Mouse (Mus musculus): ENCODE measurements around the gene Zfp597. TPM values are rescaled to one million over a fixed set of nuclear protein-coding genes. Genes with fewer than 3 reads are reported as not detected.

Gene Zfp597
- polyA plus RNA-seq (2012; ENCODE audit: low replicate concordance): 6.7 and 8.3 TPM in 2 replicates

DNA sequence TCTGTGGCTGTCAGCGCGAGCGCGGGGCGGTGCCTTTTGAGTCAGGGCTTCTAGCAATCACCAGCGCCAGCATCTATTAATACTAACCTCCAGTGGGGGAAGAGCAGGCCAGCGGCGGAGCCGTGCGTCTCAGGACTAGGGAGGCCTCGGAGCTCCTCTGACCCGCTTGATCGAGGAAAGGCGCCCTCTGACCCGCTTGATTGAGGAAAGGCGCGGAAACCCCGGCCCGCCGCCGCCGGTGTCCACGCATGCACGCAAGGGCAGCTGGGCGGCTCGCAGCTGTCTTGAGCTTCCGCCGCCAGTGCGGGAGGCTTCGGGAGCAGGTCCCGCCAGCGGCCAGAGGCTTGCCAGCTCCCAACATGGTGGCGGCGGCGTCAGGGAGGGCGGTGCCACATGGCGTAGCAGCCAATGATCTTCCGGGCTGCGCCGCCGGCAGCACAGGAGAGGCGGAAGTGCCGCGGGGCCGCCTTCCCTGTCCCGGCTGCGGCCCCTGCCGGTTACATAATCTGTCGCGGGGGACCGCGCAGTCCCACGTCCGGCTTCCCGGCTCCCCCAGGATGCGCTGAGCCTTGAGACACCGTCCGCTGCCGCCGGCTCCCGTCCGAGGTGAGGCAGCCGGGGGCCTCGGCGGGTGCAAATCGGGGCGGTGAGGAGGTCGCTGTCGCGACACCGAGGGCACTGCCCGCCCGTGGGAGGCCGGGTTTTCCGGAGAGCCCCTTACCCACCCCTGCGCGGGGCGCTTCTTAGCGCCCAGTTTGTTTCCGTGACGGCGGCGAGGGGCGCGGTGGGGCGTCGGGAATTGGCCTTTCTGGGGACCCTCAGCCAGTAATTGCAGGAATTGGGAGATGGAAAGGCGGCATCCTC, at the start of gene Zfp597, which contains the start of gene Gm20695:
Gene Zfp597 (minus strand): TSS at position 361 of the 864 bp plus-strand sequence.
Gene Gm20695 (plus strand): TSS at position 448 of the 864 bp plus-strand sequence.

DNA sequence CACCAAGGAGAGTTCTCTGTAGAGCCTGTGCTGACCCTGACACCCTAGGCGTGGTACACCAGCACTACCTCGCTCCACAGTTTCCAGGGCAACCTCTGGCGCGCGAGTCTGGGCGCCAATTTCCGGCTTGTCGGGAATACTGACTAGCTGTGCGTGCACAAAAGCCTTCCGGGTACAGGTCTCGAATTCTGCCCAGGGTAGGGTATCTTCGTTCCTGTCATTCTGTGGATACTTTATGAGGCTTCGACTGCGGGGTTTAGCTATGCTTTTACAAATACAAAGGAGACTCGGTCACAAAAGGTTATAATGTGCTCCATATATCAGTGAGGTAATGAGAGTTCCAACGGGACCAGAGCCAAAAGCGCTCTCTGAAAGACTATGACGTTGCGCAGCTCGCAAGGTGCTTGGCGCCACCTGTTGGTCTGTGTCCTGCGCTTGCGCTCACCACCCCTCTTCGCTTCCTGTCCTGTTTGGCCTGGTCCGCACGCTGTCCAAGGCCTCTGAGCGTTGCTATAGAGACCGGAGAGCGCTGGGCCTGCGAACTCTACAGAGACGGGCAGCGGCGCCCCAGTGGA, 24.3 kb upstream of the Zfp597 start, which contains the start of the genes 1700037C18Rik and Cluap1:
Gene 1700037C18Rik (minus strand): TSS at position 153 of the 575 bp plus-strand sequence.
Gene Cluap1 (plus strand): TSS at position 265 of the 575 bp plus-strand sequence.

DNA sequence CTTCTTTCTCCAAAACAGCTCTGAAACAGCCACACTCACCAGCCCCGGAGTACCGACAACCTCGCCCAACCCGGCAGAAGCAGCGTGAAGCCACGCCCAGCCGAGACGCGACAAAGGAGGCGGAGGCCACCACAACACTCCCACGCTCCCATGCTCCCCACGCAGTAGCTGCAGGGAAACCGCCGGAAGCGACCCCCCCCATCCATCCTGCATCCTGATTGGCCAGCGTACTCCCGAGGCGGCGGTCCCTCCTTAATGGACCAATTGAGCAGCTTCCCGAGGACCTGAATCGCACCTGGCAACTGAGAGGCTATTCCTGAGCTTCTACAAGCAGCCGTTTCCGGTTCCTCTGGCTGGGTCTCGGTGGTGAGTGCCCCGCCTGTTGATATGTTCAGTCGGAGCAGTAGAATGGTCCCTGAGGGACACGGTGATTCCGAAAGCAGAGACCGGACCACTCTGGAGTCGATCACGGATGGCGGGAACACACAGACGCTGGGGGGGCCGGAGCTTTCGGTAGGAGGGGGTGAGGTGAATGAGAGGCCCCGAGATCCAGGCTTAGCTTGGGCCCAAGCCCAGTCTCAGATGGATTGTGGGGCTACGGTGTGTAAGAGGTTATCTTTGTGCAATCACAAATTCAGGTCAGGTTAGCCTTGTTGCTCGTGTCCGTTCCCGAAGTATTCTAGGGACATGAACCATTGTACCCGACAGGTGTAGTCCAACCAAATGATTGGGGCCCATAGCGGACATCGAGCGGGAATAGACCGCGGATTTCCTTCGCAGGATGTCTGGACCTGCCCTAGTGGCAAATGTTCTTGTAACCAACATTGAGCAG, 11.9 kb downstream of the Zfp597 start, which contains the start of gene Naa60:
Gene Naa60 (plus strand): TSS at position 160 of the 832 bp plus-strand sequence.

DNA sequence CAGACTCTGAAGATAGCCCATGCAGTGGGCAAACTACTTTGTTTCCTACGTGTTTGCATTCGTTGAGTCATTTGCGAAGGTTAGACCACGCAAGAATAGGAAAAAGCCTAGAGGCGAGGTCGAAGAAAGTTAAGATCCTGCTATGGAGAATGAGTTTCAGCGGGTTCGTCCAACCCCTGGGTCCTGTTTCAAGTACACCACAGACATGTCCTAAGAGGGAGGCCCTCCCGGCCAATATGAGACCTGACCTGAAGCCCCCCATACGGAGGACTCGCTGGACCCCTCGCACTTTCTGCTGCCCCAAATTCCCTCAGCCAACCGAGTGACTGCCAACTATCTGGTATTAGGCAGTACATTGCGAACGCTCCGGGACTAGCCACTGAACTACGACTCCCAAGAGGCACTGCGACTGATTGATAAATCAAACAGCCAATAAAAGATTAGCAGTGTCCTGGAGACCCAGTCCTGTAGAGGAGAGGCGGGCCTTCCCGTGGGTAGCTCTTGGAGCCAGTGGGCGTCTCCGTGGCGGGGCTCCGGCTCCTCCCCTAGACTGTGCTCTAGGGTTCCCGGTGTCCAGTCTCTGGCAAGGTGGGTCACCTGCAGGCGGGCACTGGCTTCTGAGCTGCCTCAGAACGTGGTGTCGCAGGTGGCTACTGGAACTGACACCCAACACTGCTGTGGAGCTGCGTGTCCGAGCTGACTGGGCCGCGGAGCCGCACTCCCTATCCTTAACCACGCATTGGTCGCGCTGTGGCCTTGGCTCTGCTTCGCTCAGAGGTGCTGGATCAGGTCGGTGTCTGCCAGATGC, 37.4 kb downstream of the Zfp597 start, which contains the start of gene Zfp174:
Gene Zfp174 (plus strand): TSS at position 558 of the 808 bp plus-strand sequence.

DNA sequence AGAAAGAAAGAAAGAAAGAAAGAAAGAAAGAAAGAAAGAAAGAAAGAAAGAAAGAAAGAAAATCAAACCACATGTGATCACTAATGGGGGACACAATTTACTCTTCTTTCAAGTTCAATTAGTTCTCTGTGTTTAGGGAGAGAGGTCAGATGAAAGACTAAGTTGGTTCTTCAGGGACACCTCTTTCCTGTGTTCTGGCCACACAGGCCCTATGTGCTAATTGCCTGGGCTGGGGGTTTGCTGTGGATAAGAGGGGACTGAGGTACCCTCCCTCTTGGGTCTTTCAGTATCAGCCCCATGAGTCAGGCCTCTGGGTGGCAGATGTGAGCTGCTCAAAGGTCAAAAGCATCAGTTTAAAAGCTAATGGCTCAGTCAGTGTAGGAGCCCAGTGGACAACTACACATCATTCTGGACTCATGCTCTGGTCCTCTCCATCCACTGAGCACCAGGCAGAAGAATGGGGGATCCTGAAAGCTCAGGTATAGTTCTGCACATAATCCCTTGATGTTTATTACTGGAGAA, 53.7 kb downstream of the Zfp597 start, which contains the start of gene Olfr15:
Gene Olfr15 (plus strand): TSS at position 291 of the 522 bp plus-strand sequence.

Other genes starting within 250 kb of the Zfp597 start
- gene Mefv, start 166.5 kb downstream of the Zfp597 start, polyA plus RNA-seq (2012; ENCODE audit: low replicate concordance): 3.0 and 4.8 TPM in 2 replicates
- 25.4 and 51.8 TPM in 2 replicates for gene Zfp263, start 140.5 kb downstream of the Zfp597 start, polyA plus RNA-seq (2012; ENCODE audit: low replicate concordance)
- gene Olfr15, start 53.7 kb downstream of the Zfp597 start, polyA plus RNA-seq (2012; ENCODE audit: low replicate concordance): 0.15 TPM in 1 of 2 replicates, not detected in the other
- gene Zfp174, start 37.3 kb downstream of the Zfp597 start, polyA plus RNA-seq (2012; ENCODE audit: low replicate concordance): 0.21 and 0.22 TPM in 2 replicates
- gene Naa60, start 12.2 kb downstream of the Zfp597 start, polyA plus RNA-seq (2012; ENCODE audit: low replicate concordance): 53.2 and 61.9 TPM in 2 replicates
- gene Gm20695, start 87 bp upstream of the Zfp597 start, polyA plus RNA-seq (2012; ENCODE audit: low replicate concordance): not detected in 2 replicates
- gene 1700037C18Rik, start 24.1 kb upstream of the Zfp597 start, polyA plus RNA-seq (2012; ENCODE audit: low replicate concordance): 16.6 and 29.0 TPM in 2 replicates
- 18.8 and 31.8 TPM in 2 replicates for gene Cluap1, start 24.2 kb upstream of the Zfp597 start, polyA plus RNA-seq (2012; ENCODE audit: low replicate concordance)
- gene Nlrc3, start 92.1 kb upstream of the Zfp597 start, polyA plus RNA-seq (2012; ENCODE audit: low replicate concordance): 4.5 and 5.5 TPM in 2 replicates
- 13.6 and 28.3 TPM in 2 replicates for gene Slx4, start 119.2 kb upstream of the Zfp597 start, polyA plus RNA-seq (2012; ENCODE audit: low replicate concordance)
- gene Dnase1, start 152.4 kb upstream of the Zfp597 start, polyA plus RNA-seq (2012; ENCODE audit: low replicate concordance): not detected in 2 replicates
- 125 and 198 TPM in 2 replicates for gene Trap1, start 193.3 kb upstream of the Zfp597 start, polyA plus RNA-seq (2012; ENCODE audit: low replicate concordance)

Measured in hematopoietic multipotent progenitor cell, adult 10-12 weeks (in vitro differentiated cells).